Mouse (Mus musculus) cerebellum, adult 11 months (tissue): ENCODE data around the gene Ccin.

Source experiments
- DNase-seq: peaks from one replicate; pipeline ENCODE4 v3.0.0; 2022

Ccin gene

GRCm38 (mm10) chr4:43974914-43975616 lies 8.2 kb upstream of the Ccin start:
- no peak for DNase-seq

- DNase-seq, result no peak
Observed at GRCm38 (mm10) chr4:43976223-43976740, 7.0 kb upstream of the Ccin start.

DNA sequence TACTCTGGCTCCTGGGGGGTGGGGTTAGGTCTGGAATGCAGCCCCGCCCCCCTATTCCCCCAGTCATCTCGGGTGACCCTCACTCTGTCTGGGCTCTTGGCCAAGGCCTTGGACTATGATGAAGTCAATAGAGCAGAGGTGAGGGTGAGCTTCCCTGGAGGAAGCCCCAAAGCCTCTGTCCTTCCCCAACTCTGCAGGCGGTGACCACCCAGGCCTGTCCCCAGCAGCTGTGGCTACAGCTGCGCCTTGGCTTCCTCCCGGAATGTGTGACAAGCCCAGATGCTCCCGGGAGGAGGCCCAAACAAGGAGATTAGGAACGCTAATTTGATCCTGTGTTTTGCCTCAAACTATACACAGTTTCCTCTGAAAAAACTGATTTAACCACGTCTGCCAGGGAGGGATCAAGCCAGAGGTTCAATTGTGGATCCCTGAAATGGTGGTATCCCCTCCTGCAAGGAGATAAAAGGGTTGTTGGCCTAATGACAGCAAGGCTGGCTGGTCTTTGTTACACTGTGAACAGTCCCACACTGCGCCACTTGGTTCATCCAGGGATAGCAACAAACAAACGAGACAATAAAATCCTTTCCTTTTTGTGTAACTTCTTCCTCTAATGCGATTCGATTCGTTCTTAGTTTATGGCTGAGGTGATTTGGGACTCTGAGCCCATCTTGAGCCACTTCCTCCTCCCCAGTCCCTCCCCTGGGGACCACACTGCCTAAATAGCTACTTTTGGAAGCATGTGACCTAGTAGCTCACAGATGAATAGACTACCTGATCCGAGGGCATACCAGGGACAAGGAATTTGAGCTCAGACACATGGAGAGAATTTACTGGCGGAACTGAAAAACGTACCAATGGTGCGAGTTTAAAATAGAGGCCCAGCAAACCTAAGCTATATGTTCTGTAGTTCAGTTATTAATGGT lies 4.5 kb upstream of the Ccin start:
- no peak for DNase-seq

GRCm38 (mm10) chr4:43979746-43980145 lies 3.5 kb upstream of the Ccin start:
- peak; percentile 67 for DNase-seq

DNA sequence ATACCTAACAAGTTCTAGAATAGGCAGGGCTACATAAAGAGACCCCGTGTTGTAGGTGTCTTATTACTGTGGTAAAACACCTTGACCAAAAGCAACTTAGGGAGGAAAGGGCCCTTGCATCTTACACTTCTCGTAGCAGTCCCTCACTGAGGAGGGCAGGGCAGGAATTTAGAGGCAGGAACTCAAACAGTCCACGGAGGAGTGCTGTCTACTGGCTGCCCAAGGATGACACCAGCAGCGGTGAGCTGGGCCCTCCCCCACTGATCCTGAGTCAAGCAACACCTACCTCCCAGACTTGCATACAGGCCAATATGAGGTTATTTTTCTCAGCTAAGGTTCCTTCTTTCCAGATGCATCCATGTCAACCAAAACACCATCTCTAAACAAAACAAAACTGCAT lies 3.0 kb upstream of the Ccin start:
- DNase-seq, result no peak

- no peak for DNase-seq
Observed at GRCm38 (mm10) chr4:43980846-43981245, 2.4 kb upstream of the Ccin start.

DNA sequence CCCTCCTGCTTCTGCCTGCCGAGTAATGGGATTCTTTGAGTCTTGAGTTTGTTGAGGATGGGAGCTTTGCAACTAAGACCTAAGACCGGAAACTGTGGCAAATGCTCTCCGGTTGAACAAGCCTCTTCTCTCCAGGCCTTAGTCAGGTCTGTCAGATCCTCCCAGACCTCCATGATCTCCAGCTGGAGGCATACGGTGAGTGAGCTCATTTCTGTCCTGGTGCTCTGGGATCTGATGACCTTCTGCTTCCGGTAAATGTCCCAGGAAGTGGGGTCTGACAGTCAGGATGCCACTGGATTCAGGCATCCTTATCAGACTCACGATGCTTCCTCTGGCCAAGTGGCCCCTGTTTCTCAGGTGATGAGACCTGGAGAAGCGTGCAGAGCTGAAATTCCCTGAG lies 2.0 kb upstream of the Ccin start:
- DNase-seq, result no peak

- DNase-seq, result peak; percentile 79
Observed at GRCm38 (mm10) chr4:43982053-43982732, 1.1 kb upstream of the Ccin start.

DNA sequence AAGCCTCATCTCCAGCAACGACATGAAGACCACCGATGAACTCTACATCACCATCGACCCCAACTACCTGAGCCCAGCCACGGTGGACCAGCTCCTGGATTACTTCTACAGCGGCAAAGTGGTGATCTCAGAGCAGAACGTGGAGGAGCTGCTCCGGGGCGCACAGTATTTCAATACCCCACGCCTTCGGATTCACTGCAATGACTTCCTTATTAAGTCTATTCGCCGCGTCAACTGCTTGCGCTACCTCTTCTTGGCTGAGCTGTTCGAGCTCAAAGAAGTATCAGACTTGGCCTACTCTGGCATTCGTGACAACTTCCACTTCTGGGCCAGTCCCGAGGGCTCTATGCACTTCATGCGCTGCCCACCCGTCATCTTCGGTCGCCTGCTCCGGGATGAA lies 473 bp downstream of the Ccin start:
- DNase-seq, result no peak

- DNase-seq, result no peak
Observed at GRCm38 (mm10) chr4:43984326-43984725, 1.0 kb downstream of the Ccin start.

- no peak for DNase-seq
Observed at GRCm38 (mm10) chr4:43988976-43989375, 5.7 kb downstream of the Ccin start.

DNA sequence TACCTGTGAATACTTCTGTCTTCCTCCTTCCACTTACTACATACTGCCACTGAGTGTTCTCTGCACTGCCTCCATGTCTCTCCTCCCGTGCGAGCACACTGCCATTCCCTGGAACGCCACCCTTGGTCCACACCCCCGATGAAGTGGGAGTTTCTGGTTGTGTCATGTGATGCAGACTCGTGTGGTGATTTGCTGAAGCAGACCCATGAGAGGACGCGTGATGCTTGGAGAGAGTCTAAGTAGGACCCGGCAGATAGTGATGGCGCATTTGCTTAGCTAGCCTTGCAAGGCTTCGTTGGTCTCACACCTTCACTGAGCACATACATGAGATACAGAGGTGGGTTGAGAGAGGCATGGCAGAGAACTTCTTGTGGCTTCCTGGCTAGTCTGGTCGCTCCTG lies 9.8 kb downstream of the Ccin start:
- DNase-seq, result no peak

- no peak for DNase-seq
Observed at GRCm38 (mm10) chr4:43994342-43994741, 11.1 kb downstream of the Ccin start.

GRCm38 (mm10) chr4:44003622-44004021 lies 20.3 kb downstream of the Ccin start:
- DNase-seq, result no peak

DNA sequence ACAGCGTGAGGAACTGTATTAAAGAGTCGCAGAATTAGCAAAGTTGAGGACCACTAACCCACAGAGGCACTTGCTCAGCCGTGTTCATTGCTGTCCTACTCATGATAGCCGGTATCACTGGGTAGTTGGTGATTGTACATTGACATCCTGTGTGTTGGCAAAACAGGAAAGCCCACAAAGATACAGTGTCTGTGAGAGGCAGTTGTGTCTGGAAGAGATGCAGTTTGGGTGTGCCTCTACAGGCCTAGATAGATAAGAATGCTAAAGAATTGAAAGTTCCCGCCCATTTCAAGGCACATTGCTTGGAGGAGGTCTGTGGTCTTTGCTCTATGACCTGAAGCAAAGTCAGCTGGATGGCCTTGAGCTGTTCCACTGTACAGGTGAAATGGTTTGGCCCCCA lies 20.8 kb downstream of the Ccin start, which contains the start of gene Clta:
TSS of gene Clta (plus strand) at position 327 of the 400 bp plus-strand sequence.
- DNase-seq, result no peak

DNA sequence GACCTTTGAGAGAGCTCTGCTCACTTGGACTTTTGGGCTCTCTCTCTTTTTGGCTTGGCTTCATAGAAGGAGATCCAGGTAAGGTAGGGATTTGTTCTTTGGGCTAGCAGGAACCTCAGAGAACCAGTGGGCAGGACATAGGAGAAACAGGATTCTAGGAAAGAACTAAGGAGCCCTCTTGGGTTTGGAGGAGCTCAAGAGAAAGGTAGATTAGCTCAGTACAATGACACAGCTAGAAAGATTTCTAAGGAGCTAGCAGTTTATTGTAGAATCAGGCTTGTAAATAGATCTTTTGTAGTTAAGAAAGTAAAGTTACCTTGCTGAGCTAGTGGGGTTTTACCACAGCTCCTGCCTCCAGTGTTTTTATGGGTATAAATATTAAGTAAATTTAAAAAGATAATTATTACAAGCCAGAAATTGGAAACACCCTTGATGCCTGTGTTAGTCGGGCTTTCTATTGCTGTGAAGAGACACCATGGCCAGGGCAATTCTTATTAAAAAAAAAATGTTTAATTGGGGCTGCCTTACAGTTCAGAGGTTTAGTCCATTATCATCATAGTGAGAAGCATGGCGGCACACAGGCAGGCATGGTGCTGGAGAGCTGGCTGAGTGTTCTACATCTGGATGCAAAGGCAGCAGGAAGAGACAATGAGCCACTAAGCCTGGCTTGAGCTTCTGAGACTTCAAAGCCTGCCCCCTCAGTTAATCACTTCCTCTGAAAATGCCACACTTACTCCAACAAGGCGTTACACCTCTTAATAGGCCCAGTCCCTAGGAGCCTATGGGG lies 21.5 kb downstream of the Ccin start:
- no peak for DNase-seq

- no peak for DNase-seq
Observed at GRCm38 (mm10) chr4:44010176-44010575, 26.9 kb downstream of the Ccin start.

- DNase-seq, result no peak
Observed at GRCm38 (mm10) chr4:44010893-44011292, 27.6 kb downstream of the Ccin start.

GRCm38 (mm10) chr4:44011799-44012198 lies 28.5 kb downstream of the Ccin start:
- no peak for DNase-seq

GRCm38 (mm10) chr4:44012376-44013367 lies 29.4 kb downstream of the Ccin start:
- peak; percentile 90 for DNase-seq
